Mouse (Mus musculus) G1E (cell line): ENCODE measurements around the gene Smap1.

Source experiments
- CTCF ChIP-seq: IDR thresholded peaks from 2 replicates; pipeline ENCODE4 v1.5.1; 2012; ENCODE audit warnings: low read depth, low read length, inconsistent platforms, mixed read lengths
- GATA1 ChIP-seq: IDR thresholded peaks from 2 replicates; pipeline ENCODE4 v1.6.1; 2012; ENCODE audit warnings: borderline replicate concordance, low read length, inconsistent platforms, mixed read lengths
- GATA2 ChIP-seq: IDR thresholded peaks from 2 replicates; pipeline ENCODE4 v1.6.1; 2012; ENCODE audit warnings: low read depth, low read length, inconsistent platforms, borderline replicate concordance
- POLR2AphosphoS5 ChIP-seq: IDR thresholded peaks from 2 replicates; pipeline ENCODE4 v1.6.1; 2012; ENCODE audit warnings: low read depth, low read length, inconsistent platforms; ENCODE audit not compliant: insufficient replicate concordance
- TAL1 ChIP-seq: conservative IDR thresholded peaks from 2 replicates; pipeline ENCODE4 v1.6.1; 2012; ENCODE audit warnings: low read depth, low read length, inconsistent platforms, mixed read lengths

DNA sequence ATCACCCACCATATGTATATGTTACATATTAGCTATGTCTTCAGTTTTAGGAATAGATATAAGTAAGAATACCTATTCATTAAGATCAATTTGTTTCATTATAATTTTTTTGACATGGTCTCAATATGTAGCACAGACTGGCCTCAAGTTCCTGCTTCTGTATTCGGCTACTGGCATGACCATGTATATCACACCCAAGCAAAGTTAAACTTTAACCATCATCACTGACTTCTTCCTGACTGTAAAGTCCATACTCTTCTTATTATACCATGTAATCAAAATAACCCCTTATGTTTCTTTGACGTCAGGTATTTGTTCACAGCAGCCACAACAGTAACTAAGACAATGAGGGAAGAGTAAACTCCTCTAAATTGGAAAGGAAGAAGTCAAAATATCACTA, 61.2 kb downstream of the Smap1 start:
- TF ChIP-seq CTCF (no peak), GATA2 (no peak), GATA1 (no peak), TAL1 (no peak), POLR2AphosphoS5 (no peak)
